Mouse (Mus musculus) lung, postnatal 0 days (tissue): ENCODE measurements at regions not wholly inside any gene's neighbourhood (a gene's known extent, or its start where the extent isn't known, plus 50 kb on each side); places are given as distances from the start of the nearest gene placed in this dataset.
"Not testable (repeated sequence)": the region's sequence is repeated elsewhere in the genome, so short reads cannot be mapped to it uniquely, and the experiment has no call there.

ENCODE experiments used
- CTCF ChIP-seq: IDR thresholded peaks from 2 replicates; pipeline ENCODE4 v1.5.1; 2016; ENCODE audit warnings: antibody characterized with exemption, mild to moderate bottlenecking
- EP300 ChIP-seq: IDR thresholded peaks from 2 replicates; pipeline ENCODE4 v1.6.1; 2016; ENCODE audit warnings: antibody characterized with exemption, mild to moderate bottlenecking, control low read depth

DNA sequence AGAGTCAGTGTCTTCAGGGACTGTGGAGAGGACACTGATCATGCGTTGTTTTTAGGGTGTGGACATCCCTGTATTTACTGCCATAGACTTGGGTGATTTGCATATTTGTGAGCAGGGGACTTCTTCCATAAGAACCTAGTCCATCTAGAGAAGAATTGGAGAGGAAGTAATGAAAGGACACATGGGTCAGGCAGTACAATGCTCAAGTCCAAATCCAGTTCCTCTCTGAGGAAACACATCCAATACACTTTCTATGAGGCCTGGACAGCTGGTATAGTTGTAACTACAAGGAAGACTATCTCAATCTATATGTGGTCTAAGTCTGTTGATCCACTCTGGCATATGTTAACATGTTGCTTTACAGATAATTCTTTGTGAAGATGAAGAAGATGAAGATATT is 734.9 kb upstream of the Zfp386 start:
- TF ChIP-seq CTCF, EP300: not testable (repeated sequence)
